Mouse (Mus musculus) hindbrain, embryonic 11.5 days (tissue): ENCODE measurements at regions not wholly inside any gene's neighbourhood (a gene's known extent, or its start where the extent isn't known, plus 50 kb on each side); places are given as distances from the start of the nearest gene placed in this dataset.

ENCODE experiments used
- ATAC-seq: fragments of 200-750 bp; cut with Nextera tagmentation; 2 replicates; pipeline ENCODE4 v1.8.0; 2017; ENCODE audit warnings: mild to moderate bottlenecking, moderate TSS enrichment, moderate library complexity; ENCODE audit not compliant: low FRiP score
- DNase-seq: peaks from one replicate; pipeline ENCODE4 v3.0.0-alpha.2; 2015; ENCODE audit warnings: low spot score
- H3K27ac ChIP-seq: fragments of 300-500 bp; sonication (generic); 2 replicates; pipeline ENCODE4 v1.5.1; 2014; ENCODE audit warnings: mild to moderate bottlenecking, low read depth, low read length
- H3K27me3 ChIP-seq: fragments of 300-500 bp; sonication (generic); 2 replicates; pipeline ENCODE4 v1.6.1; 2014; ENCODE audit warnings: mild to moderate bottlenecking, low read length, moderate library complexity, mixed read lengths; ENCODE audit not compliant: control insufficient read depth, insufficient read depth
- H3K36me3 ChIP-seq: fragments of 300-500 bp; sonication (generic); 2 replicates; pipeline ENCODE4 v1.6.1; 2014; ENCODE audit warnings: mild to moderate bottlenecking, low read length, moderate library complexity, mixed read lengths; ENCODE audit not compliant: control insufficient read depth, insufficient read depth
- H3K4me1 ChIP-seq: fragments of 300-500 bp; sonication (generic); replicated peaks from 2 replicates; pipeline ENCODE4 v1.6.1; 2014; ENCODE audit warnings: low read length, mixed read lengths; ENCODE audit not compliant: control insufficient read depth, insufficient read depth
- H3K4me2 ChIP-seq: fragments of 300-500 bp; sonication (generic); replicated peaks from 2 replicates; pipeline ENCODE4 v1.6.1; 2014; ENCODE audit warnings: mild to moderate bottlenecking, low read depth, low read length
- H3K4me3 ChIP-seq: fragments of 300-500 bp; sonication (generic); 2 replicates; pipeline ENCODE4 v1.5.1; 2014; ENCODE audit warnings: low read depth, low read length
- H3K9ac ChIP-seq: fragments of 300-500 bp; sonication (generic); 2 replicates; pipeline ENCODE4 v1.6.1; 2014; ENCODE audit warnings: low read depth, low read length
- H3K9me3 ChIP-seq: fragments of 300-500 bp; sonication (generic); 2 replicates; pipeline ENCODE4 v1.6.1; 2016; ENCODE audit warnings: low read length; ENCODE audit not compliant: control insufficient read depth
- WGBS: fragments of 180-500 bp; shearing (Covaris S2); extraction: QIAGEN DNeasy Blood & Tissue Kit; methylation state at CpG from one replicate; pipeline ENCODE4 v1.1.7; 2014; 5-methylcytosine and 5-hydroxymethylcytosine counted together

DNA sequence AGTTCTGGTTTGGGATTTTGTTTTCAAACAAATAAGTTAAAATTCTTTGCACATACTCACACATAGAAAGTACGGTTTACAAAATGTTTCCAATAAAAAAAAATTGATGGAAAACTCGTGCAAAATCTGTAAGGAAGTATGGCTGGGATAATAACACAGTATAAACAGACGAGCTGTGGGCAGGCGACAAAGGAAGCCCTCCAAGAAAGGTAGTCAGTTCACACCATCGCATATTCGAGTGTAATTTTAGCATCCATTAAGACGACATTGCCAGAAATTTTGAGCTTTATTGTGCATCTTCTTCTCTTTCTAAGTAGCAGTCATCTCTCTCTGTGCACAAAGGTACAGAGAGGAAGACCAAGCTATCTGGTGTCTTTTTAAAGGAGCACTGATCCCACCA, 57.6 kb upstream of the Camk2d start:
- Histone ChIP-seq H3K4me2 (no peak overlapping the region), H3K4me3 (no peak overlapping the region), H3K27me3 (no peaks in the 10 kb centered on the region), H3K27ac (no peak overlapping the region), H3K9ac (no peak overlapping the region), H3K4me1 (no peaks in the 10 kb centered on the region), H3K9me3 (no peaks in the 10 kb centered on the region), H3K36me3 (no peaks in the 10 kb centered on the region)
- no peak for ATAC-seq
- DNase-seq: no peak
- 90% methylated on average over 7 of the region's 7 CpGs for WGBS

GRCm38 (mm10) chr3:126541105-126541504, 55.0 kb upstream of the Camk2d start:
- H3K4me2 ChIP-seq: no peak overlapping the region
- 88% methylated on average over 4 of the region's 4 CpGs for WGBS

More at GRCm38 (mm10) chr3:126541105-126541504, 55.0 kb upstream of the Camk2d start:
- no peaks in the 10 kb centered on the region for H3K9me3 ChIP-seq
- H3K9ac ChIP-seq: no peak overlapping the region
- no peak overlapping the region for H3K4me3 ChIP-seq
- ATAC-seq (no peak), DNase-seq (no peak)
- no peak overlapping the region for H3K27ac ChIP-seq
- H3K4me1 ChIP-seq: no peaks in the 10 kb centered on the region
- no peaks in the 10 kb centered on the region for H3K36me3 ChIP-seq
- no peaks in the 10 kb centered on the region for H3K27me3 ChIP-seq
